Mouse (Mus musculus) C2C12 (cell line): ENCODE data around the gene Arpp21. TPM values are rescaled to one million over a fixed set of nuclear protein-coding genes. Genes with fewer than 3 reads are reported as not detected.

Experiments used
- H3K27me3 ChIP-seq: one replicate; pipeline ENCODE4 v1.6.1; 2011; ENCODE audit not compliant: control insufficient read depth, insufficient read depth, insufficient read length
- H3K36me3 ChIP-seq: one replicate; pipeline ENCODE4 v1.6.1; 2011; ENCODE audit not compliant: control insufficient read depth, insufficient read depth
- H3K4me3 ChIP-seq: one replicate; pipeline ENCODE4 v1.5.1; 2011; ENCODE audit warnings: mild to moderate bottlenecking, control low read depth; ENCODE audit not compliant: poor library complexity, insufficient read depth, severe bottlenecking
- H3K79me2 ChIP-seq: one replicate; pipeline ENCODE4 v1.6.1; 2011; ENCODE audit not compliant: control insufficient read depth, insufficient read depth
- H3K79me3 ChIP-seq: one replicate; pipeline ENCODE4 v1.6.1; 2011; ENCODE audit warnings: low read depth, control low read depth
- H3ac ChIP-seq: one replicate; pipeline ENCODE3; 2011; ENCODE audit warnings: low read depth; ENCODE audit not compliant: control insufficient read depth, insufficient read length
- CEBPB ChIP-seq: IDR thresholded peaks from one replicate; pipeline ENCODE4 v1.6.1; 2011; ENCODE audit warnings: low read depth, mild to moderate bottlenecking, control low read depth, moderate library complexity
- CTCF ChIP-seq: IDR thresholded peaks from one replicate; pipeline ENCODE4 v1.5.1; 2011; ENCODE audit not compliant: control insufficient read depth, insufficient read depth, insufficient read length
- FOSL1 ChIP-seq: IDR thresholded peaks from one replicate; pipeline ENCODE4 v1.8.0; 2011; ENCODE audit warnings: mild to moderate bottlenecking, low read length; ENCODE audit not compliant: poor library complexity, insufficient read depth, severe bottlenecking
- MAX ChIP-seq: IDR thresholded peaks from one replicate; pipeline ENCODE4 v1.6.1; 2011; ENCODE audit warnings: mild to moderate bottlenecking, control low read depth
- MYOD1 ChIP-seq: IDR thresholded peaks from one replicate; pipeline ENCODE4 v1.6.1; 2011; ENCODE audit warnings: low read depth; ENCODE audit not compliant: control insufficient read depth, insufficient read length
- MYOG ChIP-seq: IDR thresholded peaks from one replicate; pipeline ENCODE4 v1.6.1; 2011; ENCODE audit not compliant: control insufficient read depth, insufficient read length; ENCODE audit errors: extremely low read depth
- USF1 ChIP-seq: IDR thresholded peaks from one replicate; pipeline ENCODE4 v1.6.1; 2011; ENCODE audit warnings: low read depth, mild to moderate bottlenecking, control low read depth, moderate library complexity
- polyA plus RNA-seq: library from polyadenylated mRNA; unstranded; fragments of >200 nt; fragmentation: generic; extraction: Trizol; gene quantifications from one replicate; pipeline ENCODE4 v1.2.1, GENCODE M21; 2012; ENCODE audit warnings: missing spikeins

Gene Arpp21
- polyA plus RNA-seq, 1 experiment, result 0.16 TPM

GRCm38 (mm10) chr9:112215030-112215806, 20.5 kb downstream of the Arpp21 start:
- no peaks in the 10 kb centered on the region for H3K27me3 ChIP-seq
- no peaks in the 10 kb centered on the region for H3K79me3 ChIP-seq
- no peaks in the 10 kb centered on the region for H3K36me3 ChIP-seq
- H3K4me3 ChIP-seq, result no peak overlapping the region
- H3K79me2 ChIP-seq, result no peaks in the 10 kb centered on the region
- no peak overlapping the region for H3ac ChIP-seq
- no peak for TF ChIP-seq CTCF
- no peak for TF ChIP-seq CEBPB
- TF ChIP-seq MYOD1, result no peak
- TF ChIP-seq USF1, result no peak
- no peak for TF ChIP-seq MAX
- TF ChIP-seq FOSL1, result no peak
- TF ChIP-seq MYOG, result no peak

DNA sequence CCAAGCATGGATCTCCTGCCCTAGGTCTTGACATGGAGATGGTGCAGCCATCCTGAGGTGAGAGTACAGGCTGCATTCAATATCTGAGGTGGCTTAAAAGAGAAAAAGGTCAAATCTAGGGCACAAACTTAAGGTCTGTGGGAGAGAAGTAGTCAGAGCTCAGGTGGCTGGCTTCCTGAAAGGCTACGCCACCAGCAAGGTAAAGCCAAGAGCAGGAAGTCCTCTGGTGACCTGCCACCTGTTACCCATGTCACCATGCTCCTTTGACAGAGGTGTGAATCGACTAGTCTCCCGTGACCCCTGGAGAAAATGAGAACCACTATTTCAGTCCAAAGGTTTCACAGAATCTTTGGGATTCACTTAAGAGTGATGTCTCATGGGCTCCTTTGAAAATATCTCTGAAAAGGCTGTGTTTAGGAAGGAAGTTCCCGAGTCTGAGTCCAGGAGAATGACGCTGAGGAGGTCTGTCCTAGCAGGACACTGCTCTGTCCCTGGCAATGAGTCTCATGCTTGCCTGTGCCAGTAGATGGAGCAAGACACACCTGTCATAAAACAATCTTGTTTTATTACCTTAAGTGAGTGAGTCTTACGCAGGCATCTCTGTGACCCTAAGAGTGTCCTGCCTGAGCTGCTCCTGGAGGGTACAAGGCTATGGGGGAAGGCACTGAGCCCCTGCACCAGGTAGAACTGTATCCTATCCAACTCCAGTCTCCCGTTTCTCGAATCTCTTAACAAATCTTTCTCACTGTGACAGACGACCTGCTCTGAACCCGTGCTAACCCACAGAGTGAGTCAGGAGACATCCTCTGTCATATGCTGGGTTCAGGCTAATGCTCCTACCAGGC, 22.1 kb downstream of the Arpp21 start:
- TF ChIP-seq MYOD1, result no peak
- TF ChIP-seq FOSL1, result no peak
- TF ChIP-seq CTCF, result no peak
- TF ChIP-seq CEBPB, result no peak
- TF ChIP-seq MYOG, result no peak
- no peak for TF ChIP-seq MAX
- no peak for TF ChIP-seq USF1
- H3K27me3 ChIP-seq, result no peaks in the 10 kb centered on the region
- H3K79me2 ChIP-seq, result no peaks in the 10 kb centered on the region
- no peak overlapping the region for H3ac ChIP-seq
- no peaks in the 10 kb centered on the region for H3K79me3 ChIP-seq
- H3K36me3 ChIP-seq, result no peaks in the 10 kb centered on the region
- H3K4me3 ChIP-seq, result no peak overlapping the region

- Histone ChIP-seq H3K4me3 (no peak overlapping the region), H3K79me2 (no peaks in the 10 kb centered on the region), H3K27me3 (no peaks in the 10 kb centered on the region), H3K36me3 (no peaks in the 10 kb centered on the region), H3ac (no peak overlapping the region), H3K79me3 (no peaks in the 10 kb centered on the region)
- TF ChIP-seq MYOD1, result no peak
- TF ChIP-seq CTCF, result no peak
- no peak for TF ChIP-seq FOSL1
- no peak for TF ChIP-seq MYOG
- no peak for TF ChIP-seq CEBPB
- no peak for TF ChIP-seq USF1
- TF ChIP-seq MAX, result no peak
These were observed 25.9 kb downstream of the Arpp21 start for GRCm38 (mm10) chr9:112209803-112210202.

- H3K36me3 ChIP-seq, result no peaks in the 10 kb centered on the region
- no peaks in the 10 kb centered on the region for H3K79me3 ChIP-seq
- no peaks in the 10 kb centered on the region for H3K27me3 ChIP-seq
- no peak overlapping the region for H3K4me3 ChIP-seq
- H3ac ChIP-seq, result no peak overlapping the region
- TF ChIP-seq CTCF, result no peak
- no peak for TF ChIP-seq CEBPB
- TF ChIP-seq MYOD1, result peak; percentile 47
- TF ChIP-seq MAX, result no peak
- TF ChIP-seq MYOG, result no peak
- peak; percentile 28 for TF ChIP-seq USF1
- TF ChIP-seq FOSL1, result no peak
- no peaks in the 10 kb centered on the region for H3K79me2 ChIP-seq
These were observed 28.0 kb downstream of the Arpp21 start for GRCm38 (mm10) chr9:112207767-112208166.

GRCm38 (mm10) chr9:112198296-112198695, 37.4 kb downstream of the Arpp21 start:
- no peaks in the 10 kb centered on the region for H3K27me3 ChIP-seq
- H3K36me3 ChIP-seq, result no peaks in the 10 kb centered on the region
- H3K79me2 ChIP-seq, result no peaks in the 10 kb centered on the region
- no peak overlapping the region for H3ac ChIP-seq
- no peak for TF ChIP-seq MYOD1
- no peak for TF ChIP-seq MYOG
- no peak for TF ChIP-seq MAX
- no peak for TF ChIP-seq FOSL1
- no peak for TF ChIP-seq USF1
- no peak for TF ChIP-seq CTCF
- no peak for TF ChIP-seq CEBPB
- no peaks in the 10 kb centered on the region for H3K79me3 ChIP-seq
- H3K4me3 ChIP-seq, result no peak overlapping the region
